Mouse (Mus musculus): Measurements from ENCODE around the gene 1110032A03Rik. TPM values are rescaled to one million over a fixed set of nuclear protein-coding genes. Genes with fewer than 3 reads are reported as not detected.

The 1110032A03Rik gene
- total and polyA plus RNA-seq, 2 experiments from 2014 or later, result 33.0 to 59.6 TPM

DNA sequence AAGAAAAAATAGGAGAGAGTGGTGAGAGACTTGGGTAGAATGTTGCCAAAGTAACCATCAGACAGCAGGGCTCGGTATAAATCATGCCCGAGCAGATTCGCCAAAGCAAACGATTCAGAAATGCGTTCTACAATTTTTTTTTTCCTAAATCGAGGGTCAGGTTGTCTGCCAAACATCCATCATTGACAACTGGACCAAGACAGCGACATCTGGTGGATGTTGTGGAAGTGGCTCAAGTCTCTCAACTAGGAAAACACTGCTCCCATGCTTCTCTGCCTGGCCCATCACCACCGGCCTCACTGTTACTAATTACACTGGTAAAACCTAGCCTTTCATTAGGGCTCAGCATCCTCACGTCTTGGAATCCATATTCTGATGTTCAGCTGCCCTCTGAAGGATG lies 40.3 kb downstream of the 1110032A03Rik start:
- Histone ChIP-seq H3K27ac (ENCODE audit: low read depth, low read length) (no peak overlapping the region), H3K27me3 (ENCODE audit: insufficient read depth, low read length) (no peaks in the 10 kb centered on the region), H3K9ac (replicated peaks; ENCODE audit: low read length, poor library complexity, severe bottlenecking) (no peak overlapping the region), H3K9me3 (ENCODE audit: low read length) (no peaks in the 10 kb centered on the region), H3K4me3 (ENCODE audit: low read depth, low read length) (no peak overlapping the region), H3K36me3 (ENCODE audit: insufficient read depth, low read length) (no peaks in the 10 kb centered on the region), H3K4me2 (ENCODE audit: low read depth, low read length, poor library complexity, severe bottlenecking) (no peak overlapping the region), H3K4me1 (ENCODE audit: insufficient read depth, low read length) (no peaks in the 10 kb centered on the region)
- DNase-seq (ENCODE audit: low spot score) (peak; percentile 80), ATAC-seq (ENCODE audit: low FRiP score) (no peak)
- WGBS, result 2% methylated on average over 9 of the region's 9 CpGs
- peak; percentile 85 for TF ChIP-seq CTCF (IDR thresholded peaks at IDR 0.05)

DNA sequence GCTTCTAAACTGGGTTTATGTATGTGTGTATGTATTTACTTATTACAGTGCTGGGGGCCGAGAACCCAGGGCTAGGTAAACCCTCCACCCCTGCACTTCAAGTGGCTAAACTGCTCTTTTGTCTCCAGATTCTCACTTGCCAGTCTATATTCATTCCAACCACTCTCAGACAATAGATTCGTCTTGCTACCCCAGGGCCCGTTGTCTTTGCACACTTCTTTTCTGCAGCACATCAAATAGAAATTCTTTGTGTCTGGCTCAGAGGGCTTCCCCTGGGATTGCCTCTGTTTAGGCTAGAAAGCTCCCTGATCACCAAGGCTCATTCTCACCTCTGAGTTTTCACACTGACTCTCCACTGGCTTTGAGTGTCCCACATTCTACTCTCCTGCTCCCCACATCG lies 42.8 kb downstream of the 1110032A03Rik start:
- WGBS, result 10% methylated on average over 4 of the region's 4 CpGs
- Histone ChIP-seq H3K4me1 (ENCODE audit: insufficient read depth, low read length) (no peaks in the 10 kb centered on the region), H3K27me3 (ENCODE audit: insufficient read depth, low read length) (no peaks in the 10 kb centered on the region), H3K4me2 (ENCODE audit: low read depth, low read length, poor library complexity, severe bottlenecking) (no peak overlapping the region), H3K9ac (replicated peaks; ENCODE audit: low read length, poor library complexity, severe bottlenecking) (no peak overlapping the region), H3K36me3 (ENCODE audit: insufficient read depth, low read length) (no peaks in the 10 kb centered on the region), H3K4me3 (ENCODE audit: low read depth, low read length) (no peak overlapping the region), H3K27ac (ENCODE audit: low read depth, low read length) (no peak overlapping the region), H3K9me3 (ENCODE audit: low read length) (no peaks in the 10 kb centered on the region)
- TF ChIP-seq CTCF (IDR thresholded peaks at IDR 0.05), result no peak
- no peak for DNase-seq (ENCODE audit: low spot score)
- no peak for ATAC-seq (ENCODE audit: low FRiP score)

DNA sequence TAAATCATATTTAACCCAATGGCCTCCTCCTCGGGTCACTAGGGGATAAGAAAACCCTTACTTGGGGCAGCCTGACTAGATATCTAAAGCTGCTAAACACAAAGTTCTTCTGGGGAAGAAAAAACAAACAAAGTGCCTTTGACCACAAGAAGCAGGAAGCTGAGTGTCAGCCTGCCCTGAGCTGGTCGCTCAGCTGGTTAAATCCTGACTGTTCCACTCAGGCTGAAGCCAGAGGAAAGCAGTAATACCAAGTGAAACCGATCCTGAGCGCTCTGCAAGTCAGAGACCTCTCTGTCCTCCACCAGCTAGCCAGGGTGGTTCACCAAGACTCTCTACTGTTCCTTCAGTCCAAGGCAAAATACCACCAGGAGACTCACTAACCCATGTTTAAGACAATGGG lies 45.7 kb downstream of the 1110032A03Rik start:
- DNase-seq (ENCODE audit: low spot score), result no peak
- no peak for ATAC-seq (ENCODE audit: low FRiP score)
- Histone ChIP-seq H3K9me3 (ENCODE audit: low read length) (no peaks in the 10 kb centered on the region), H3K4me1 (ENCODE audit: insufficient read depth, low read length) (no peaks in the 10 kb centered on the region), H3K27ac (ENCODE audit: low read depth, low read length) (no peak overlapping the region), H3K9ac (replicated peaks; ENCODE audit: low read length, poor library complexity, severe bottlenecking) (no peak overlapping the region), H3K27me3 (ENCODE audit: insufficient read depth, low read length) (no peaks in the 10 kb centered on the region), H3K4me2 (ENCODE audit: low read depth, low read length, poor library complexity, severe bottlenecking) (no peak overlapping the region), H3K4me3 (ENCODE audit: low read depth, low read length) (no peak overlapping the region), H3K36me3 (ENCODE audit: insufficient read depth, low read length) (no peaks in the 10 kb centered on the region)
- WGBS, result 69% methylated on average over 4 of the region's 4 CpGs
- TF ChIP-seq CTCF (IDR thresholded peaks at IDR 0.05), result no peak

DNA sequence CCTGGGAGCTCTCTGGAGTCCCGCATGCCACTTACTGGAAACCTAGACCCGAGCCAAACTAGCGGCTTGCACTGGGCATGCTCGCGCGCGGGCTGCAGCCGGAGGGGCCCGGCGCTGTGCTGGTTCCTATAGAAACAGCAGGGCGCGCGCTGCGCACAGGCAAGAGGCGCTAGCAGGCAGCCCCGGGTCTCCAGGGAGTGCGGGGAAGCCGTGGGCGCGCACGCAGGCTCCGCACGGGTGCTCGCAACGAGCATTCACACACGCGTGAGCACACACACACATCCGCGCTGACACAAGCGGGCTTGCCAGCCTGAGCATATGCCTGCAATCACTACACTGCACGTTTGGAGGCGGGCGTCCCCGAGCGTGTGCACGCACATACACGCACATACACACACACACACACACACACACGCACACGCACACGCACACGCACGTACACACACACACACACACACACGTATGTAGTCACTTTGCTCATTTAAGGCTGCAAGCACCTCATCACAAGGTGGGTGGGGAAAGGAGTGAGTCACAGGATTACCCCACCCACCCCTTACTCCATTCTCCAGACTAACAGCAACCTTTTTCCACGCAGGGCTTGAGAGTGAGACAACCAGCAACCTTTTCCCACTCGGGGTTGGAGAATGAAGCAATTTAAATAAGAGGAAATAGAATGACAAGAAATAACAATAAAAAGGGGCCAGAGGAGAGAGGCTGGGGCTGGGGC lies 47.2 kb downstream of the 1110032A03Rik start:
- under 1% methylated on average over 44 of the region's 45 CpGs for WGBS
- peak; percentile 57 for TF ChIP-seq CTCF (IDR thresholded peaks at IDR 0.05)
- ATAC-seq (ENCODE audit: low FRiP score), result peak; percentile 96

DNA sequence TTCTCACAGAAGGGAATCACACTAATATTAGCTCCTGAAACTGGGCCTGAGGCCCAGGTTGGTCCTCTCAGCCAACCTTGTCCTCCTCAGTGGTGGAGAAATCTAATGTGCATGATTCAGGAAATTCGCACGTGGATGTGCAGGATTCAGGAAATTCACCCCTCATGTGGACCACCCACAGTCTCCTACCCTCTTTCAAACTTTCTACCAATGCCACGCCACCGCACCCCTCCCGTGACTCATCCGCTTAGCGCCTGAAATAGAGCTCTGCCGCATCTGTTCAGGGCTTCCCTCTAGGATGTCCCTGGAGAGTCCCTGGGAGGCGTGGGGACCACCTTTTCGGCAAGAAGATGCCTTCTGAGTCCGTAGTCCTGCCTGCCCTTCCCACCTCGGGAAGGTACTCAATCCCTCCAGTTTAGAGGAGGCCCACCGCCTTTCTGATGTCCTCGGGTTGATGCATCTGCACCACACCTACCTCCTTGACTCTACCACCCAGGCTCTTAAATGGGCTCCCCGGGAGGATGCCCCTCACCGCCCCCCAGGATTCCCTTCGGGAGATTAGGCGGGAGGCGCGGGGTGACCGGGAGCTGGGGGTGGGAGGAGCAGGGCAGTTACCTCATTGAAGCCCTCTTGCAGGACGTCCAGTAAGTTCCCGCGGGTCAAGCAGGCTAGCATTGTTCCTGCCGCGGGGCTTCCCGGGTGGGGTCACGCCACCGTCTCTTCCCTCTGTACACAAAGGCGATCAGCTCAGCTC lies 48.0 kb downstream of the 1110032A03Rik start:
- ATAC-seq (ENCODE audit: low FRiP score), result peak; percentile 20; the same call in 1 of the 2 replicates
- TF ChIP-seq CTCF (IDR thresholded peaks at IDR 0.05), result no peak

More for the DNA sequence above, 47.2 kb downstream of the 1110032A03Rik start:
- peak; percentile 96 for DNase-seq (ENCODE audit: low spot score)
- Histone ChIP-seq H3K4me2 (ENCODE audit: low read depth, low read length, poor library complexity, severe bottlenecking) (peak overlapping the region; percentile 85), H3K27ac (ENCODE audit: low read depth, low read length) (peak overlapping the region; percentile 81), H3K9me3 (ENCODE audit: low read length) (no peaks in the 10 kb centered on the region), H3K4me3 (ENCODE audit: low read depth, low read length) (peak overlapping the region; percentile 62), H3K27me3 (ENCODE audit: insufficient read depth, low read length) (no peaks in the 10 kb centered on the region), H3K4me1 (ENCODE audit: insufficient read depth, low read length) (peaks cover 3% of the 10 kb centered on the region; the same call in 1 of the 2 replicates), H3K9ac (replicated peaks; ENCODE audit: low read length, poor library complexity, severe bottlenecking) (peak overlapping the region; percentile 63), H3K36me3 (ENCODE audit: insufficient read depth, low read length) (no peaks in the 10 kb centered on the region)

More for the DNA sequence above, 48.0 kb downstream of the 1110032A03Rik start:
- Histone ChIP-seq H3K36me3 (ENCODE audit: insufficient read depth, low read length) (no peaks in the 10 kb centered on the region), H3K4me1 (ENCODE audit: insufficient read depth, low read length) (peaks cover 3% of the 10 kb centered on the region; the same call in 1 of the 2 replicates), H3K27ac (ENCODE audit: low read depth, low read length) (peak overlapping the region; percentile 81), H3K27me3 (ENCODE audit: insufficient read depth, low read length) (no peaks in the 10 kb centered on the region), H3K4me3 (ENCODE audit: low read depth, low read length) (peak overlapping the region; percentile 62), H3K9me3 (ENCODE audit: low read length) (no peaks in the 10 kb centered on the region), H3K9ac (replicated peaks; ENCODE audit: low read length, poor library complexity, severe bottlenecking) (peak overlapping the region; percentile 63), H3K4me2 (ENCODE audit: low read depth, low read length, poor library complexity, severe bottlenecking) (peak overlapping the region; percentile 85)
- 2% methylated on average over 30 of the region's 30 CpGs for WGBS
- peak; percentile 17 for DNase-seq (ENCODE audit: low spot score)
